Mouse (Mus musculus) G1E (cell line): ENCODE measurements around the gene Pgm5.

Experiments used
- CTCF ChIP-seq: IDR thresholded peaks from 2 replicates; pipeline ENCODE4 v1.5.1; 2012; ENCODE audit warnings: low read depth, low read length, inconsistent platforms, mixed read lengths
- GATA1 ChIP-seq: IDR thresholded peaks from 2 replicates; pipeline ENCODE4 v1.6.1; 2012; ENCODE audit warnings: borderline replicate concordance, low read length, inconsistent platforms, mixed read lengths
- GATA2 ChIP-seq: IDR thresholded peaks from 2 replicates; pipeline ENCODE4 v1.6.1; 2012; ENCODE audit warnings: low read depth, low read length, inconsistent platforms, borderline replicate concordance
- TAL1 ChIP-seq: conservative IDR thresholded peaks from 2 replicates; pipeline ENCODE4 v1.6.1; 2012; ENCODE audit warnings: low read depth, low read length, inconsistent platforms, mixed read lengths

DNA sequence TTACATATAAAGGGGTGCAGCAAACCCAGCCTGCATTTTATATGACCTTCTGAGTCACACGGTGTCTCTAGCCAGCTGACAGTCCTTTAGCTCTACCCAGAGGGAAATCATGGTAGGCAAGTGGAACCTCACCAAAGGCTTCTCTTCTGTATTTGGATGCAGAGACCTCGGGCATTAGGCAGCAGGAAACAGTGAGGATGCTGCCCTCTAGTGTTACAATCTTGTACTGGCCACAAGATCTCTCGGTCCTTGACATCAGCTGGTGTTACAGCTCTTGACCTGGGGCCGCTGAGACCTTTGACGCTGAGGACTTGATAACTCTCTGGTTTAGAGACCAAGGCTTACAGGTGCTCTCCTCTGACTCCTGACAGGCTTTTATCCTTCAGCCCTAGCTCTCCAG, 23.8 kb upstream of the Pgm5 start:
- TF ChIP-seq CTCF (peak; percentile 60), TAL1 (no peak), GATA2 (no peak), GATA1 (no peak)
